Mouse (Mus musculus) G1E (cell line): ENCODE measurements around the gene Ifngr2. TPM values are rescaled to one million over a fixed set of nuclear protein-coding genes. Genes with fewer than 3 reads are reported as not detected.

Source experiments
- ATAC-seq: 2 replicates; pipeline ENCODE4 v1.8.0; 2016; ENCODE audit warnings: mild to moderate bottlenecking; ENCODE audit not compliant: insufficient number of reproducible peaks, poor library complexity, low FRiP score, severe bottlenecking; ENCODE audit errors: extremely low read depth
- DNase-seq: peaks from one replicate; pipeline ENCODE4 v3.0.0; 2012; ENCODE audit warnings: low spot score
- H3K27me3 ChIP-seq: 2 replicates; pipeline ENCODE4 v1.6.1; 2012; ENCODE audit warnings: mild to moderate bottlenecking, low read length, inconsistent platforms; ENCODE audit not compliant: insufficient read depth
- H3K36me3 ChIP-seq: replicated peaks from 2 replicates; pipeline ENCODE3; 2012; ENCODE audit warnings: mild to moderate bottlenecking, inconsistent platforms
- H3K4me1 ChIP-seq: 2 replicates; pipeline ENCODE4 v1.6.1; 2012; ENCODE audit warnings: low read depth, low read length, inconsistent platforms, mixed read lengths; ENCODE audit not compliant: insufficient read depth
- H3K4me3 ChIP-seq: 2 replicates; pipeline ENCODE4 v1.5.1; 2012; ENCODE audit warnings: low read depth, mild to moderate bottlenecking, inconsistent platforms, low read length, moderate library complexity, mixed read lengths
- H3K9me3 ChIP-seq: replicated peaks from 2 replicates; pipeline ENCODE4 v1.6.1; 2012; ENCODE audit warnings: inconsistent platforms
- CTCF ChIP-seq: IDR thresholded peaks from 2 replicates; pipeline ENCODE4 v1.5.1; 2012; ENCODE audit warnings: low read depth, low read length, inconsistent platforms, mixed read lengths
- GATA1 ChIP-seq: IDR thresholded peaks from 2 replicates; pipeline ENCODE4 v1.6.1; 2012; ENCODE audit warnings: borderline replicate concordance, low read length, inconsistent platforms, mixed read lengths
- GATA2 ChIP-seq: IDR thresholded peaks from 2 replicates; pipeline ENCODE4 v1.6.1; 2012; ENCODE audit warnings: low read depth, low read length, inconsistent platforms, borderline replicate concordance
- POLR2AphosphoS5 ChIP-seq: IDR thresholded peaks from 2 replicates; pipeline ENCODE4 v1.6.1; 2012; ENCODE audit warnings: low read depth, low read length, inconsistent platforms; ENCODE audit not compliant: insufficient replicate concordance
- TAL1 ChIP-seq: conservative IDR thresholded peaks from 2 replicates; pipeline ENCODE4 v1.6.1; 2012; ENCODE audit warnings: low read depth, low read length, inconsistent platforms, mixed read lengths
- polyA plus RNA-seq: library from polyadenylated mRNA; stranded (reverse); fragments of >175 nt; gene quantifications from 2 replicates; pipeline ENCODE4 v1.2.3, GENCODE M21; 2012
- total RNA-seq, 2 experiments: library from RNA; stranded (forward) in 1 of 2; stranded (reverse) in 1 of 2; fragments of 200-1000 nt in 1 of 2; fragments of >200 nt in 1 of 2; fragmentation: Nextera tagmentation in 1 of 2; gene quantifications; 2 replicates each; pipeline ENCODE4 v1.2.3; 2014 to 2017

Ifngr2 gene
- total and polyA plus RNA-seq, 3 experiments = 20.0 to 38.9 (median 20.8) TPM

- H3K4me1 ChIP-seq = peaks cover 5% of the 10 kb centered on the region; the same call in 1 of the 2 replicates
- peaks cover 31% of the 10 kb centered on the region for H3K27me3 ChIP-seq
- TF ChIP-seq POLR2AphosphoS5 = no peak
- no peak for TF ChIP-seq CTCF
- TF ChIP-seq GATA2 = no peak
- TF ChIP-seq GATA1 = no peak
- TF ChIP-seq TAL1 = no peak
- H3K4me3 ChIP-seq = no peak overlapping the region
- H3K36me3 ChIP-seq = no peaks in the 10 kb centered on the region
- DNase-seq (no peak), ATAC-seq (no peak)
- no peaks in the 10 kb centered on the region; the same call in 1 of the 2 replicates for H3K9me3 ChIP-seq
Observed at GRCm38 (mm10) chr16:91609501-91610245, 62.8 kb downstream of the Ifngr2 start.

GRCm38 (mm10) chr16:91611248-91611647, 64.4 kb downstream of the Ifngr2 start:
- no peaks in the 10 kb centered on the region; the same call in 1 of the 2 replicates for H3K9me3 ChIP-seq
- DNase-seq (no peak), ATAC-seq (no peak)
- H3K4me1 ChIP-seq = peaks cover 5% of the 10 kb centered on the region; the same call in 1 of the 2 replicates
- H3K4me3 ChIP-seq = no peak overlapping the region
- H3K27me3 ChIP-seq = peaks cover 21% of the 10 kb centered on the region
- H3K36me3 ChIP-seq = no peaks in the 10 kb centered on the region
- TF ChIP-seq POLR2AphosphoS5 (no peak), GATA2 (no peak), CTCF (no peak), GATA1 (no peak), TAL1 (no peak)

GRCm38 (mm10) chr16:91612525-91612924, 65.7 kb downstream of the Ifngr2 start:
- no peak for ATAC-seq
- TF ChIP-seq POLR2AphosphoS5 (no peak), GATA2 (no peak), TAL1 (no peak), GATA1 (no peak), CTCF (no peak)
- H3K36me3 ChIP-seq = peaks cover 5% of the 10 kb centered on the region
- H3K4me3 ChIP-seq = no peak overlapping the region
- peaks cover 5% of the 10 kb centered on the region; the same call in 1 of the 2 replicates for H3K4me1 ChIP-seq
- DNase-seq = no peak
- H3K27me3 ChIP-seq = peaks cover 21% of the 10 kb centered on the region; the same call in 1 of the 2 replicates
- H3K9me3 ChIP-seq = no peaks in the 10 kb centered on the region; the same call in 1 of the 2 replicates

GRCm38 (mm10) chr16:91614552-91614951, 67.7 kb downstream of the Ifngr2 start:
- H3K4me3 ChIP-seq = no peak overlapping the region
- ATAC-seq = no peak
- peaks cover 20% of the 10 kb centered on the region for H3K4me1 ChIP-seq
- peaks cover 18% of the 10 kb centered on the region; the same call in 1 of the 2 replicates for H3K27me3 ChIP-seq
- DNase-seq = no peak
- H3K36me3 ChIP-seq = peaks cover 10% of the 10 kb centered on the region
- no peaks in the 10 kb centered on the region for H3K9me3 ChIP-seq
- no peak for TF ChIP-seq CTCF
- no peak for TF ChIP-seq GATA1
- no peak for TF ChIP-seq TAL1
- no peak for TF ChIP-seq GATA2
- TF ChIP-seq POLR2AphosphoS5 = no peak

Other genes with a start within 250 kb of the Ifngr2 start
- gene Ifnar2, start 174.3 kb upstream of the Ifngr2 start, total RNA-seq (2014; fragmentation: Nextera tagmentation) = 165 and 186 TPM in 2 replicates
- gene Ifnar2, start 174.3 kb upstream of the Ifngr2 start, total RNA-seq (2017) = 66.5 and 67.3 TPM in 2 replicates
- gene Ifnar2, start 174.3 kb upstream of the Ifngr2 start, polyA plus RNA-seq = 27.3 and 35.1 TPM in 2 replicates
- gene Gm21970, start 155.4 kb upstream of the Ifngr2 start, total RNA-seq (2014; fragmentation: Nextera tagmentation) = 8.9 and 18.1 TPM in 2 replicates
- gene Gm21970, start 155.4 kb upstream of the Ifngr2 start, total RNA-seq (2017) = not detected in 2 replicates
- gene Gm21970, start 155.4 kb upstream of the Ifngr2 start, polyA plus RNA-seq = not detected in 2 replicates
- gene Il10rb, start 140.9 kb upstream of the Ifngr2 start, total RNA-seq (2014; fragmentation: Nextera tagmentation) = 137 and 144 TPM in 2 replicates
- 87.8 and 101 TPM in 2 replicates for gene Il10rb, start 140.9 kb upstream of the Ifngr2 start, total RNA-seq (2017)
- 16.7 and 18.3 TPM in 2 replicates for gene Il10rb, start 140.9 kb upstream of the Ifngr2 start, polyA plus RNA-seq
- 73.0 and 103 TPM in 2 replicates for gene Ifnar1, start 61.8 kb upstream of the Ifngr2 start, total RNA-seq (2014; fragmentation: Nextera tagmentation)
- gene Ifnar1, start 61.8 kb upstream of the Ifngr2 start, total RNA-seq (2017) = 65.5 and 72.3 TPM in 2 replicates
- gene Ifnar1, start 61.8 kb upstream of the Ifngr2 start, polyA plus RNA-seq = 15.1 and 16.2 TPM in 2 replicates
- gene Tmem50b, start 50.7 kb downstream of the Ifngr2 start, total RNA-seq (2014; fragmentation: Nextera tagmentation) = 18.8 and 25.1 TPM in 2 replicates
- gene Tmem50b, start 50.7 kb downstream of the Ifngr2 start, total RNA-seq (2017) = 17.9 and 19.7 TPM in 2 replicates
- gene Tmem50b, start 50.7 kb downstream of the Ifngr2 start, polyA plus RNA-seq = 1.4 and 1.8 TPM in 2 replicates
- 7.4 and 8.0 TPM in 2 replicates for gene Dnajc28, start 72.0 kb downstream of the Ifngr2 start, total RNA-seq (2014; fragmentation: Nextera tagmentation)
- 4.6 and 5.1 TPM in 2 replicates for gene Dnajc28, start 72.0 kb downstream of the Ifngr2 start, total RNA-seq (2017)
- gene Dnajc28, start 72.0 kb downstream of the Ifngr2 start, polyA plus RNA-seq = 0.40 and 0.76 TPM in 2 replicates
- 193 and 200 TPM in 2 replicates for gene Gart, start 99.9 kb downstream of the Ifngr2 start, total RNA-seq (2014; fragmentation: Nextera tagmentation)
- 275 and 327 TPM in 2 replicates for gene Gart, start 99.9 kb downstream of the Ifngr2 start, total RNA-seq (2017)
- gene Gart, start 99.9 kb downstream of the Ifngr2 start, polyA plus RNA-seq = 631 and 715 TPM in 2 replicates
- 573 and 598 TPM in 2 replicates for gene Son, start 100.4 kb downstream of the Ifngr2 start, total RNA-seq (2014; fragmentation: Nextera tagmentation)
- gene Son, start 100.4 kb downstream of the Ifngr2 start, total RNA-seq (2017) = 239 and 264 TPM in 2 replicates
- gene Son, start 100.4 kb downstream of the Ifngr2 start, polyA plus RNA-seq = 42.3 and 43.9 TPM in 2 replicates
- 42.7 and 80.4 TPM in 2 replicates for gene Donson, start 141.7 kb downstream of the Ifngr2 start, total RNA-seq (2014; fragmentation: Nextera tagmentation)
- 37.6 and 38.1 TPM in 2 replicates for gene Donson, start 141.7 kb downstream of the Ifngr2 start, total RNA-seq (2017)
- gene Donson, start 141.7 kb downstream of the Ifngr2 start, polyA plus RNA-seq = 18.9 and 20.3 TPM in 2 replicates
- gene Cryzl1, start 181.9 kb downstream of the Ifngr2 start, total RNA-seq (2014; fragmentation: Nextera tagmentation) = 148 and 165 TPM in 2 replicates
- 171 and 188 TPM in 2 replicates for gene Cryzl1, start 181.9 kb downstream of the Ifngr2 start, total RNA-seq (2017)
- gene Cryzl1, start 181.9 kb downstream of the Ifngr2 start, polyA plus RNA-seq = 3.5 and 5.1 TPM in 2 replicates
- gene Itsn1, start 182.2 kb downstream of the Ifngr2 start, total RNA-seq (2014; fragmentation: Nextera tagmentation) = 34.7 and 64.8 TPM in 2 replicates
- 30.1 and 32.6 TPM in 2 replicates for gene Itsn1, start 182.2 kb downstream of the Ifngr2 start, total RNA-seq (2017)
- gene Itsn1, start 182.2 kb downstream of the Ifngr2 start, polyA plus RNA-seq = 19.9 and 20.8 TPM in 2 replicates